Mouse (Mus musculus) thymus, postnatal 0 days (tissue): ENCODE data around the gene Tmem232. TPM values are rescaled to one million over a fixed set of nuclear protein-coding genes. Genes with fewer than 3 reads are reported as not detected.
"Not testable (repeated sequence)": the region's sequence is repeated elsewhere in the genome, so short reads cannot be mapped to it uniquely, and the experiment has no call there.

ENCODE experiments used
- DNase-seq: peaks from one replicate; pipeline ENCODE4 v3.0.0-alpha.2; 2015; ENCODE audit warnings: low spot score
- polyA plus RNA-seq: library from polyadenylated mRNA; unstranded; fragments of >200 nt; fragmentation: Nextera tagmentation; extraction: Ambion mirVana; gene quantifications from 2 replicates; pipeline ENCODE4 v1.2.1, GENCODE M21; 2015

The Tmem232 gene
- polyA plus RNA-seq: 0.09 TPM in 1 of 2 replicates, not detected in the other

- DNase-seq: peak; percentile 37
Observed at GRCm38 (mm10) chr17:65540441-65541272, at the start of gene Tmem232. Tmem232 (minus strand) TSS chr17:65540782.

GRCm38 (mm10) chr17:65586892-65587291 is 46.3 kb upstream of the Tmem232 start:
- DNase-seq: no peak

GRCm38 (mm10) chr17:65581440-65581839 is 40.9 kb upstream of the Tmem232 start:
- DNase-seq: no peak

GRCm38 (mm10) chr17:65579766-65580165 is 39.2 kb upstream of the Tmem232 start:
- no peak for DNase-seq

GRCm38 (mm10) chr17:65575339-65575738 is 34.8 kb upstream of the Tmem232 start:
- peak; percentile 56 for DNase-seq

- no peak for DNase-seq
Observed at GRCm38 (mm10) chr17:65574850-65575249, 34.3 kb upstream of the Tmem232 start.

GRCm38 (mm10) chr17:65571866-65572265 is 31.3 kb upstream of the Tmem232 start:
- no peak for DNase-seq

- no peak for DNase-seq
Observed at GRCm38 (mm10) chr17:65571466-65571865, 30.9 kb upstream of the Tmem232 start.

- no peak for DNase-seq
Observed at GRCm38 (mm10) chr17:65564189-65564588, 23.6 kb upstream of the Tmem232 start.

GRCm38 (mm10) chr17:65563345-65563744 is 22.8 kb upstream of the Tmem232 start:
- no peak for DNase-seq

- DNase-seq: peak; percentile 57
Observed at GRCm38 (mm10) chr17:65562761-65563160, 22.2 kb upstream of the Tmem232 start.

GRCm38 (mm10) chr17:65561361-65562015 is 20.9 kb upstream of the Tmem232 start:
- peak; percentile 7 for DNase-seq

- DNase-seq: peak; percentile 64
Observed at GRCm38 (mm10) chr17:65559273-65559672, 18.7 kb upstream of the Tmem232 start.

- no peak for DNase-seq
Observed at GRCm38 (mm10) chr17:65558788-65559187, 18.2 kb upstream of the Tmem232 start.

GRCm38 (mm10) chr17:65558217-65558616 is 17.6 kb upstream of the Tmem232 start:
- DNase-seq: peak; percentile 65

- DNase-seq: no peak
Observed at GRCm38 (mm10) chr17:65557212-65557611, 16.6 kb upstream of the Tmem232 start.

- DNase-seq: no peak
Observed at GRCm38 (mm10) chr17:65556798-65557197, 16.2 kb upstream of the Tmem232 start.

GRCm38 (mm10) chr17:65552426-65552997 is 11.9 kb upstream of the Tmem232 start:
- no peak for DNase-seq

- no peak for DNase-seq
Observed at GRCm38 (mm10) chr17:65550357-65550756, 9.8 kb upstream of the Tmem232 start.

GRCm38 (mm10) chr17:65548698-65549365 is 8.2 kb upstream of the Tmem232 start:
- DNase-seq: no peak

GRCm38 (mm10) chr17:65546221-65546620 is 5.6 kb upstream of the Tmem232 start:
- DNase-seq: not testable (repeated sequence)

GRCm38 (mm10) chr17:65536156-65536555 is 4.4 kb downstream of the Tmem232 start:
- DNase-seq: peak; percentile 42
